Mouse (Mus musculus) Patski (cell line): ENCODE results near the gene Tfr2. TPM values are rescaled to one million over a fixed set of nuclear protein-coding genes. Genes with fewer than 3 reads are reported as not detected.

Experiments
- ATAC-seq: fragments of 100-300 bp; one replicate; pipeline ENCODE4 v1.8.0; 2021
- CTCF ChIA-PET: fragments of 350-600 bp; sonication (Branson Sonifier 250); formaldehyde crosslinking; loops from one replicate; lab custom pipeline; 2022; ENCODE audit warnings: inconsistent platforms; lab: Charles Lee
- POLR2A ChIA-PET: fragments of 350-600 bp; sonication (Branson Sonifier 250); formaldehyde crosslinking; loops from one replicate; lab custom pipeline; 2022; ENCODE audit warnings: antibody characterized with exemption, inconsistent platforms; lab: Charles Lee
- DNase-seq: peaks from one replicate; pipeline ENCODE4 v3.0.0-alpha.2; 2011; ENCODE audit warnings: low read depth, low spot score
- H3K27me3 ChIP-seq: fragments of 371-371 bp; one replicate; pipeline ENCODE4 v1.5.1; 2021
- CTCF ChIP-seq: fragments of 100-300 bp; IDR thresholded peaks from one replicate; pipeline ENCODE4 v1.5.1; 2021
- in situ Hi-C: fragments of 300-500 bp; cut with MboI; formaldehyde crosslinking; loops from 3 replicates; pipeline ENCODE4 v1.11.1; 2018; ENCODE audit warnings: low pct_unique_long_range_greater_than_20kb, mixed read lengths
- polyA plus RNA-seq: library from polyadenylated mRNA; unstranded; gene quantifications from one replicate; pipeline ENCODE4 v1.2.3, GENCODE M21; 2021

The Tfr2 gene
- polyA plus RNA-seq: not detected

- peaks cover 17% of the 10 kb centered on the region for H3K27me3 ChIP-seq
- in situ Hi-C loops: loop anchor here (10.0 to 25.0 kb wide), 2 partner anchors 425 to 757 kb away; partner anchors contain the start of gene Muc3
- ATAC-seq: peak; percentile 23
- no peak for DNase-seq
- TF ChIP-seq CTCF: no peak
- ChIA-PET CTCF (interaction anchor here (0.5 kb wide), 1 partner anchor 198 kb away, joined by 3 read pairs; no protein-coding TSS in a partner anchor), POLR2A (no interaction called here)
Observed at GRCm38 (mm10) chr5:137569665-137570064, at the start of gene Tfr2. Gene Tfr2 (plus strand): TSS chr5:137569840.

- POLR2A ChIA-PET: interaction anchor here (1.5 kb wide), 1 partner anchor 11 kb away, joined by 4 read pairs; no protein-coding TSS in a partner anchor
- in situ Hi-C loops: no loop called here
- CTCF ChIA-PET: interaction anchor here (1.3 to 3.6 kb wide), 2 partner anchors 9 to 19 kb away, joined by 4 to 17 read pairs; partner anchors contain the start of gene Pop7
- no peak for TF ChIP-seq CTCF
- DNase-seq (no peak), ATAC-seq (no peak)
- H3K27me3 ChIP-seq: no peaks in the 10 kb centered on the region
Observed at GRCm38 (mm10) chr5:137521861-137522260, 47.8 kb upstream of the Tfr2 start.

DNA sequence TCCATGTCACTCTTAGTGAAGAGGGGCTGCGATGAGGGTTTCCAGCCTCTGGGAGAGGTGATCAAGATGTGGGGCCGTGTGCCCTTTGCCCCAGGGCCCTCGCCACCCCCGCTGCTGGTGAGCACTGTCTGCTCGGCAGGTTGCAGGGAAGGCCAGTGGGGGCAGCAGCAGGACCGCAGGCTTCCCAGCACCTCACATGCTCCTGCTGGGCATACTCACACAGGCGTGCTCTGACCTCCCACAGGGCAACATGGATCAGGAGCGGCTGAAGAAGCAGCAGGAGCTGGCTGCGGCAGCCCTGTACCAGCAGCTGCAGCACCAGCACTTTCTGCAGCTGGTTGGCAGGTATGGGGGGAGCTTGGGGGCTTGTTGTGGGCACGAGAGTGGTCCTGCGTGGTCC lies 46.9 kb upstream of the Tfr2 start:
- POLR2A ChIA-PET: interaction anchor here (1.1 to 2.4 kb wide), 2 partner anchors 9 to 11 kb away, joined by 3 to 12 read pairs; no protein-coding TSS in a partner anchor
- DNase-seq (no peak), ATAC-seq (no peak)
- no peak for TF ChIP-seq CTCF
- no peaks in the 10 kb centered on the region for H3K27me3 ChIP-seq
- CTCF ChIA-PET: interaction anchor here (0.7 to 3.6 kb wide), 2 partner anchors 10 to 12 kb away, joined by 3 to 17 read pairs; no protein-coding TSS in a partner anchor
- in situ Hi-C loops: no loop called here

- ChIA-PET POLR2A (interaction anchor here (1.1 to 2.4 kb wide), 2 partner anchors 8 to 12 kb away, joined by 3 to 12 read pairs; no protein-coding TSS in a partner anchor), CTCF (interaction anchor here (0.7 to 3.6 kb wide), 2 partner anchors 11 to 13 kb away, joined by 3 to 17 read pairs; no protein-coding TSS in a partner anchor)
- H3K27me3 ChIP-seq: no peaks in the 10 kb centered on the region
- TF ChIP-seq CTCF: no peak
- DNase-seq (no peak), ATAC-seq (no peak)
- in situ Hi-C loops: no loop called here
Observed at GRCm38 (mm10) chr5:137523396-137524250, 46.0 kb upstream of the Tfr2 start.

DNA sequence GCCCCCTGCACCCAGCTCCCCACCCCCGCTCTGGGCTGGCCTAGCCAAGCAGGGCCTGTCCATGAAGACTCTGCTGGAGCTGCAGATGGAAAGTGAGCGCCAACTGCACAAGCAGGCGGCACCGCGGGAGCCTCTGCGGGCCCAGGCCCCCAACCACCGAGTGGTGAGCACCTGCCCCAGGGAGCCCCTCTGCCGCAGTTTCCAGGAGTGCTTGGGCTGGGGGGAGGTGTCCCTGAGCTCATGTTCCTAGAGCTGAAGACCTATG lies 45.5 kb upstream of the Tfr2 start:
- no peak for TF ChIP-seq CTCF
- in situ Hi-C loops: no loop called here
- ChIA-PET POLR2A (interaction anchor here (2.4 kb wide), 1 partner anchor 8 kb away, joined by 12 read pairs; no protein-coding TSS in a partner anchor), CTCF (interaction anchor here (3.6 kb wide), 1 partner anchor 11 kb away, joined by 17 read pairs; no protein-coding TSS in a partner anchor)
- ATAC-seq (no peak), DNase-seq (no peak)
- no peaks in the 10 kb centered on the region for H3K27me3 ChIP-seq

DNA sequence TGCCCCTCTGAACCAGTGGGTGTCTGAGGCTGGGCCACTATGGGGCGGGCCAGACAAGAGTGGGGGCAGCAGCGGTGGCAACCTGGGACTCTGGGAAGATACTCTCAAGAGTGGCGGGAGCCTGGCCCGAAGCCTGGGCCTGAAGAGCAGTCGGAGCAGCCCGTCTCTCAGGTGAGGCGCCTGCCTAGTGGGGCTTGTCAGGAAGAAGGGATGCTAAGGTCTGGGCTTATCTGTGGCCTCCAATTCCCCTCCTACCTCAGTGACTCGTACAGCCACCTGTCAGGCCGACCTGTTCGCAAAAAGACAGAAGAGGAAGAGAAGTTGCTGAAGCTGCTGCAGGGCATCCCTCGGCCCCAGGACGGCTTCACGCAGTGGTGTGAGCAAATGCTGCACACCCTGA lies 45.0 kb upstream of the Tfr2 start:
- H3K27me3 ChIP-seq: no peaks in the 10 kb centered on the region
- POLR2A ChIA-PET: interaction anchor here (2.4 kb wide), 1 partner anchor 7 kb away, joined by 12 read pairs; no protein-coding TSS in a partner anchor
- CTCF ChIA-PET: interaction anchor here (3.6 kb wide), 1 partner anchor 12 kb away, joined by 17 read pairs; no protein-coding TSS in a partner anchor
- no peak for TF ChIP-seq CTCF
- in situ Hi-C loops: no loop called here
- DNase-seq (no peak), ATAC-seq (no peak)

DNA sequence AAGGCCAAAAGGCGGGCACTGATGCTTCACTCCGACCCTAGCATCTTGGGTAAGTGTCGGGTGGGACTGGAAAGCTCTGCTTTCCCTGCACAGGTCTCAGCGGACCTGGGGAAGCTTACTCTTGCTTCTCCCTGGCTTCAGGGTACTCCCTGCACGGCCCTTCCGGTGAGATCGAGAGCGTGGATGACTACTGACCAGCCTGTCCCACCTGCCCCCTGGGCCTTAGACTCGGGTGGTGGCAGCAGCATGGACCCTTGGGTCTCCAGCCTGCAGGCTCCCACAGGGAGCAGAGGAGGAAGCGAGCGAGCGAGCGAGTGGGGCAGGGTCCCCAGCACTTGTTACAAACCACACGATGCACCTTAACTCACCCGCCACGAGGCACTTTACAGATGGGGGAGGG lies 44.1 kb upstream of the Tfr2 start:
- in situ Hi-C loops: no loop called here
- ChIA-PET POLR2A (interaction anchor here (1.0 to 1.1 kb wide), 2 partner anchors 13 to 14 kb away, joined by 3 to 4 read pairs; no protein-coding TSS in a partner anchor), CTCF (interaction anchor here (1.3 to 1.7 kb wide), 3 partner anchors 9 to 13 kb away, joined by 3 to 5 read pairs (median 5); no protein-coding TSS in a partner anchor)
- H3K27me3 ChIP-seq: no peaks in the 10 kb centered on the region
- ATAC-seq (no peak), DNase-seq (no peak)
- no peak for TF ChIP-seq CTCF

DNA sequence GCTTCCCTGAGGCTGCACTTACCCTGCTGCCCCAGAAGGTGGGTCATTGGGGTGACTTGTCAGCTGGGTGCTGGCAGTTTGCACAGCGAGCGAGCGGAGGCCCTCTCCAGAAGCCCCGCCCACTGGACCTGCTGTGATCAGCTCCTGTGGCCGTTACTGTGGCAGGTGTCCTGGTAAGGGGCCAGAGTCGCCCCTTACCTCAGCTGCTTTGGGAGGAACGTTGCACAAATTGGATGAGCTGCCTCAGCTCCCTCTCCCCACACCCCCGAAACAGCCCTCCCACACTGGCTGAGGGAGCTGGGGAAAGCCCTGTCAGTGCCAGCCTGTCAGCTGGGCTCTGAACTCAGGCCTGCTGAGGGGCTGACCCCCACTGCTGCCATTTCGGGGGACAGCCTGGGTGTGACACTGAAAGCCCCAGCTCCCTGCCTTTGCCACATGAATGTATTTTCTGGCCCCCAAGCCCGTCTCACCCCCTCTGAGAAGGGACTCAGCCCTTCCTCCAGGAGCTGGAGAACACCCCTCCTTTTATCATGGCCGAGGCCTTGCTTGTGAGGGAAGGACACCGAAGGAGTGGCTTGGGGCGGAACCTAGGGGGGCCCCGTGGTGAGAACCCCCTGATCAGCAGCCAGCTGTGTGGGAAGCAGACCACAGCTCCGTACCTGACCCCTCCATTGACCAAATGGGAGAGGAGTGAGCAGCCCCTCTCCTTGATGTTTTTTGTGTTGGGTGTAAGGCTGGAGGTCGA lies 43.3 kb upstream of the Tfr2 start:
- H3K27me3 ChIP-seq: no peaks in the 10 kb centered on the region
- CTCF ChIA-PET: interaction anchor here (0.6 to 1.7 kb wide), 4 partner anchors 10 to 223 kb away, joined by 3 to 5 read pairs (median 4); no protein-coding TSS in a partner anchor
- DNase-seq (no peak), ATAC-seq (no peak)
- POLR2A ChIA-PET: interaction anchor here (1.0 to 1.6 kb wide), 4 partner anchors 9 to 85 kb away, joined by 3 to 4 read pairs (median 4); no protein-coding TSS in a partner anchor
- no peak for TF ChIP-seq CTCF
- in situ Hi-C loops: no loop called here

DNA sequence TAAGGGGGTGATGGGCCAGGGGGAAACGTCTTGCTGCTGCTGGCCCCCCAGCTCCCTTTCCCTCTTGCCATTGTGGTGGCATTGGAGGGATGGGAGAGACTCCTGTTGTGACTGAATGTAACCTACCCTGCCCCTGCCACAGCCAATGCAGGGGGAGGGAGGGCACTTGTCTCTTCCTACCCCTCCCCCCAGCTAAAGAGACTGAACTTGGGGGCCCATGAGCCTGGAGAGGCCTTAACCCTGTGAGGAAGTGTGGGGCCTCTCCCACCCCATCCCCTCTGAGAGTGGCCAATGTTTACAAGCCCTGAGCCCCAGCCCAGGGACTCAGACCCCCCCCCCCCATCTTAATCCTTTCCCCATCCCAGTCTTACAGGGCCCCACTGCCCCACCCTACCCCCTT lies 42.2 kb upstream of the Tfr2 start:
- ChIA-PET CTCF (no interaction called here), POLR2A (interaction anchor here (1.1 to 1.6 kb wide), 2 partner anchors 9 to 11 kb away, joined by 3 to 4 read pairs; partner anchors contain the start of gene Gigyf1)
- no peak for TF ChIP-seq CTCF
- no peaks in the 10 kb centered on the region for H3K27me3 ChIP-seq
- ATAC-seq: no peak
- DNase-seq: no peak
- in situ Hi-C loops: no loop called here
